Mouse (Mus musculus): ENCODE data around the gene Tmem131. TPM values are rescaled to one million over a fixed set of nuclear protein-coding genes. Genes with fewer than 3 reads are reported as not detected.

The Tmem131 gene
- polyA plus RNA-seq, 1 experiment from 2014 or later = 14.9 TPM

DNA sequence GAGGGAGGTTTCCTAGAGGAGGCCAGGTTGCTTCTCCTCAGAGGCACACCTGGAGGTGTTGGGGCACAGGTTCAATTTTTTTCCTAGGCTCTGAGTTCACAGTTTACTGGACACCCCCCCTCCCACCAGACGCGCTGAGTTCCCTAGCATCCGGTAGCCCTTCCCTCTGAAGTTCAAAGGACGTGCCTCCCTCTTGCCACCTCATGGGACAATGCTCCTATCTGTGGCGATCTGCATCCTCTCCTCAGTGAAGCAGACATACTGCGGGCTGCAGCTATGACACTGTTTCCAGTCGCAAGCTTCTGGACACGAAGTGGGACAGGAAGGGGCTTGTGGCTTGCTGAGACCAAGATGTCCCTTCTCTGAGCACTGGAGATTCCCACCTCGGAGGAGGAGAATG lies 183.1 kb downstream of the Tmem131 start:
- Histone ChIP-seq H3K4me3 (no peak overlapping the region), H3K27ac (no peak overlapping the region), H3K27me3 (replicated peaks) (peaks cover 5% of the 10 kb centered on the region), H3K4me1 (no peaks in the 10 kb centered on the region), H3K36me3 (no peaks in the 10 kb centered on the region), H3K4me2 (no peak overlapping the region), H3K9ac (no peak overlapping the region), H3K9me3 (replicated peaks) (no peaks in the 10 kb centered on the region)
- WGBS (ENCODE audit: insufficient replicate concordance) = 55% methylated on average over 9 of the region's 9 CpGs
- ATAC-seq = no peak

DNA sequence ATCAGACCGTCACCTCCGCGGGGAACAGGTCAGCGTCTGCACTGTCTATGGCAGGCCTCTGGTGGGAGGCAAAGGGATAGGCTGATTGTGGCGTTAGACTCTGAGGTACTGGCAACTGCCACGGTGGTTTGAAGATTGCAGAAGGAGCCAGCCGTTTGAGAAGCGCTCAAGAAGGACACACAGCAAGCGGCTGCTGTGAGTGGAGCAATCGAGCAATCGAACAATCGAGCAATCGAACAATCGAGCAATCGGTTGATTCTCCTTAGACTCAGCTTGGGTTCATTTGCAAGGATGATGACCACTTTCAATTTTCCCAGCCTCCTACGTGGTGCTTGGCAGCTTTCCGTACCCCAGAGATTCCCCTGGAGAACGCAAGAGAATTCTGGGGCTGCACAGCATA lies 184.4 kb downstream of the Tmem131 start:
- ATAC-seq = no peak
- Histone ChIP-seq H3K9me3 (replicated peaks) (no peaks in the 10 kb centered on the region), H3K4me3 (no peak overlapping the region), H3K27me3 (replicated peaks) (peaks cover 7% of the 10 kb centered on the region), H3K9ac (no peak overlapping the region), H3K27ac (no peak overlapping the region), H3K4me1 (peaks cover 4% of the 10 kb centered on the region; the same call in 1 of the 2 replicates), H3K36me3 (no peaks in the 10 kb centered on the region), H3K4me2 (no peak overlapping the region)
- 73% methylated on average over 18 of the region's 18 CpGs for WGBS (ENCODE audit: insufficient replicate concordance)

DNA sequence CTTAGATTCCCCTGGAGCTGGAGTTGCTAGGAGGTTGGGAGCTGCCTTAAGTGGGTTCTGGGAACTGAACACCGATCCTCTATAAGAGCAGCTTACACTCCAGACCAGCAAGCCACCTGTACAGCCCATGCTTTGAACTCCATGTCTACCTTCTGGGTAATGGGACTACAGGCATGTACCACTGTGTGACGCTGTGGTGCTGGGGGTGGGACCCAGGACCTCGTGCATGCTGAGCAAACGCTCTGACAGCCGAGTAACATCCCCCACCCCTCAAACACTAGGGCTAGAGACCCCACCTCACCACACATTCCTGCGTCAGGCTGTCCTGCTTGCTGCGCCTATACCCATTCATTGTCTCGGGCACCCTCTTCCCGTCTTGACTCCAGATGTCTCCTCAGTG lies 184.9 kb downstream of the Tmem131 start:
- WGBS (ENCODE audit: insufficient replicate concordance) = 77% methylated on average over 9 of the region's 9 CpGs
- Histone ChIP-seq H3K27ac (no peak overlapping the region), H3K9me3 (replicated peaks) (no peaks in the 10 kb centered on the region), H3K4me2 (no peak overlapping the region), H3K4me1 (peaks cover 5% of the 10 kb centered on the region; the same call in 1 of the 2 replicates), H3K9ac (no peak overlapping the region), H3K4me3 (no peak overlapping the region), H3K27me3 (replicated peaks) (peaks cover 7% of the 10 kb centered on the region), H3K36me3 (no peaks in the 10 kb centered on the region)
- ATAC-seq = no peak

DNA sequence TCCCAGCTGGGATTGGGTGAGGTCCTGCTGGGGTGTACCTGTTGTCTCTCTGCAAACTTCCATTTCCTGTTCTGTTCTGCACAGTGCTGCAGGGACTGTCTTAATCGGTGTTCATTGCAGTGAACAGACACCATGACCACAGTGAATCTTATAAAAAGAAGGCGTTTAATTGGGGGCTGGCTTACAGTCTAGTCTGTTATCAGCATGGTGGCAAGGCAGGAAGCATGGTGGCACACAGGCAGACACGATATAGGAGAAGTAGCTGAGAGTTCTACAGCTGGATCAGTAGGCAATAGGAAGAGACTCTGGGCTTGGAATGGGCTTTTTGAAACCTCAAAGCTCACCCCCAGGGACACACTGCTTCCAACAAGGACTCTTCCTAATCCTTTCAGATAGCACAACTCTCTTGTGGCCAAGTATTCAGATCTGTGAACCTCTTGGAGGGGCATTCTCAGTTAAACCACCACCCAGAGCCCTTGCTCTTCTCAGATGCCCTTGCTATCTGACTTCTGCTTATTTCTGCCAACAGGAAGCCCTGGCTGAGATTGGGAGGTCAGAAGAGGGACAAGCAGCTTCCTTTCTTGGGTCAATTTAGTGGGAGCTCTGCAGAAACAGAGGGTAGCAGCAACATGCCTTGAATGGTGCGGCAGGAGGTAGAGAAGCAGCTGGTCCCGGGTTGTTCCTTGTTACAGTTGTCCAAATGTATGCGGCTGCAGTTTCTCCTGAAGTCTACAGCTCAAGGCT lies 189.4 kb downstream of the Tmem131 start:
- Histone ChIP-seq H3K36me3 (no peaks in the 10 kb centered on the region), H3K4me1 (peaks cover 5% of the 10 kb centered on the region; the same call in 1 of the 2 replicates), H3K27me3 (replicated peaks) (peaks cover 7% of the 10 kb centered on the region), H3K4me3 (no peak overlapping the region), H3K9ac (no peak overlapping the region), H3K9me3 (replicated peaks) (no peaks in the 10 kb centered on the region), H3K4me2 (no peak overlapping the region), H3K27ac (no peak overlapping the region)
- ATAC-seq = no peak
- 39% methylated on average over 6 of the region's 6 CpGs for whole genome bisulfite sequencing (ENCODE audit: insufficient replicate concordance)

DNA sequence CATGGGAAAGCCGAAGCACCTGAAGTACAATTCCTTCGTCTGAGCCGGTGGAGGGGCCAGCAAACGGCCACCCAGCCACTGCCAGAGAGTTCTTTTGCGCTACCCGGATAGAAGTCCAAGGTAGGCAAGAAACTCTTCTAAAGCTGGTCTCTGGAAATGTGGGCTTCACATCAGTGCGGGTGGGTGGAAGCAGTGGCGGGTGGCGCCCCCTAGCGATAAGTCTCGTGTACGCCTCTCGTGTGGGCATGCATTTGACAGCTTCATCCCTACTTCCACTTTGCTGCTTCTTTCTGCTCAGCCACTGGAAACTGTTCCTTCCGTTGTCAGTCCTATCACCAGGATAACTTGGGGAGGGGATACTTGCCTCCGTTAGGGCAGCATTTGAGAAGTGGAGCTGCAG lies 197.0 kb downstream of the Tmem131 start:
- ATAC-seq = no peak
- WGBS (ENCODE audit: insufficient replicate concordance) = 38% methylated on average over 15 of the region's 15 CpGs
- Histone ChIP-seq H3K27me3 (replicated peaks) (peaks cover 27% of the 10 kb centered on the region), H3K36me3 (no peaks in the 10 kb centered on the region), H3K9ac (no peak overlapping the region), H3K4me2 (no peak overlapping the region), H3K9me3 (replicated peaks) (no peaks in the 10 kb centered on the region), H3K4me1 (peaks cover 6% of the 10 kb centered on the region; the same call in 1 of the 2 replicates), H3K4me3 (no peak overlapping the region), H3K27ac (no peak overlapping the region)

DNA sequence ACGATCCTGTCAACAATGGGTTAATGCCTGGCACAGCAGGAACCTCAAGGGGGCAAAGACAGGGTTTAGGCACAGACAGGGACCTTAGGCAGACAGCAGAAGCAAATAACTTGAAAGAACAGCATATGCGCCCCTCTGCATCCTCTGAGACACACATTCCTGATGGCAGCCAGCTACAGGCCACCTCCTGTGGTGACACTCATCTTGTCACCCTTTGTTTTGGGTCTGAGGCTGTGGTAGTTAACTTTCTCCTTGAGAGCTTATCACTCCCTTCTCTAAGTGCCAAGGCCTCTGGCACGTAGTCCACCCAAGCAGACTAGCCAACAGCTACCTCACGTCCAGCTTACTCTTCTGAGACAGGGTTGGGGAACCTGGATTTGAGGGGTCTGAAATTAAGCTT lies 197.8 kb downstream of the Tmem131 start:
- H3K9me3 ChIP-seq (replicated peaks) = no peaks in the 10 kb centered on the region
- ATAC-seq = no peak
- no peak overlapping the region for H3K27ac ChIP-seq
- peaks cover 6% of the 10 kb centered on the region; the same call in 1 of the 2 replicates for H3K4me1 ChIP-seq
- WGBS (ENCODE audit: insufficient replicate concordance) = 54% methylated on average over 4 of the region's 4 CpGs
- no peak overlapping the region for H3K4me3 ChIP-seq
- H3K4me2 ChIP-seq = no peak overlapping the region
- H3K9ac ChIP-seq = no peak overlapping the region
- no peaks in the 10 kb centered on the region for H3K36me3 ChIP-seq
- H3K27me3 ChIP-seq (replicated peaks) = peaks cover 34% of the 10 kb centered on the region

DNA sequence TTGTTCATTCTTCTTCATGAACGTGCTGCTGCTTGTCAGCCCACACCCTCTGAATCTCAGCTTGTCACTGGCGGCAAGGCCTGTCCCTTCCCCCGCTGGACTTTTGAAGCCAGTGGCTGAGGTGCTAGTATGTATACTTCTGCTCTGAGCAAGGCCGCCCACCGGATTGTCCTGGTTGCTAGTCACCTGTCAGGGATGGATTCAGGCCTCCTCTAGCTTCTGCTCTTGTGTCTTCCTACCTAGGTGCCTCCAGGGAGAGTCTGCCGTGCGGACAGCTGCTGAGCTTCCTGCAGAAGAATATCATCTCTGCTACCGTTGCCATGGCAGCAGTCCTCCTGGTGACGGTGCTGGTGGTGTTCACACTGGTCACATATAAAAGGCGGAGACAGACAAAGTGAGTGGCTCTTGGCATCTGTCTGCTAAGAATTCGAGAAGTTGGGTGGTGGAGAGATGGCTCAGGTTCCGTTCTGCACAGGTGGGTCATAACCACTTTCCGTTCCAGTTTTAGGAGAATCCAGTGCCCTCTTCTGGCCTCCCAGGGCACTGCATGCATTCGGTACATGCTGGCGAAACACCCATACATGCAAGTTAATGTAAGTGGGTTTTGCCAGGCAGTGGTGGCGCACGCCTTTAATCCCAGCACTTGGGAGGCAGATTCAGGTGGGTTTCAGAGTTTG lies 199.1 kb downstream of the Tmem131 start:
- Histone ChIP-seq H3K27me3 (replicated peaks) (peaks cover 44% of the 10 kb centered on the region), H3K9me3 (replicated peaks) (no peaks in the 10 kb centered on the region), H3K4me3 (no peak overlapping the region), H3K4me1 (peaks cover 6% of the 10 kb centered on the region; the same call in 1 of the 2 replicates), H3K36me3 (no peaks in the 10 kb centered on the region), H3K4me2 (peak overlapping the region; percentile 36; the same call in 1 of the 2 replicates), H3K9ac (no peak overlapping the region), H3K27ac (no peak overlapping the region)
- ATAC-seq = no peak
- WGBS (ENCODE audit: insufficient replicate concordance) = 26% methylated on average over 17 of the region's 17 CpGs

DNA sequence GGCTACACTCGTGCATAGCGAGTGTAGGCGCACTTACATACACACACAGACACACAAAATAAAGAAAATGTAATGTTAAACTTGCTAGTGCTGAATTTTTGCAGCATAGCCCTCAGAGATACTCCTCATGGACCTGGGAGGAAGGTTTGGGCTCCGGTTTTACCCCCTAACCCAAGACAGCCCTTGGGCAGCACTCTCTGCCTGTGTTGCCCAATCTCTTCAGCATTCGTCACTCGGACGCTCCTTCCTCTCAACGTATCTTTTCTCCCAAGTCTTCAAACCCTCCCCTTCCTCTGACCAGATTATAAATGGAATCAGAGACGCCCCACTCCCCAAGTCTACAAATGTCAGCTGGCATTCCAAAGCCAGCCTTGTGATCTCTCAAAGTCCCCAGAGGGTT lies 200.4 kb downstream of the Tmem131 start:
- H3K9ac ChIP-seq = no peak overlapping the region
- no peak overlapping the region for H3K27ac ChIP-seq
- peaks cover 44% of the 10 kb centered on the region for H3K27me3 ChIP-seq (replicated peaks)
- no peak overlapping the region for H3K4me3 ChIP-seq
- 43% methylated on average over 9 of the region's 9 CpGs for WGBS (ENCODE audit: insufficient replicate concordance)
- H3K36me3 ChIP-seq = no peaks in the 10 kb centered on the region
- no peaks in the 10 kb centered on the region for H3K9me3 ChIP-seq (replicated peaks)
- H3K4me2 ChIP-seq = no peak overlapping the region
- peaks cover 6% of the 10 kb centered on the region; the same call in 1 of the 2 replicates for H3K4me1 ChIP-seq
- no peak for ATAC-seq

Other genes starting within 250 kb of the Tmem131 start
- gene 4933424G06Rik, start 233.5 kb downstream of the Tmem131 start, polyA plus RNA-seq (2016; fragmentation: Nextera tagmentation; extraction: Ambion mirVana) = 0.11 TPM in 1 of 2 replicates, not detected in the other
- 47.2 and 47.9 TPM in 2 replicates for gene Actr1b, start 229.2 kb downstream of the Tmem131 start, polyA plus RNA-seq (2016; fragmentation: Nextera tagmentation; extraction: Ambion mirVana)
- not detected in 2 replicates for gene Zap70, start 181.9 kb downstream of the Tmem131 start, polyA plus RNA-seq (2016; fragmentation: Nextera tagmentation; extraction: Ambion mirVana)
- not detected in 2 replicates for gene Vwa3b, start 82.9 kb upstream of the Tmem131 start, polyA plus RNA-seq (2016; fragmentation: Nextera tagmentation; extraction: Ambion mirVana)